Mouse (Mus musculus) stomach, postnatal 0 days (tissue): ENCODE data around the gene Ipo4. TPM values are rescaled to one million over a fixed set of nuclear protein-coding genes. Genes with fewer than 3 reads are reported as not detected.

Experiments
- ATAC-seq: fragments of 200-750 bp; cut with Nextera tagmentation; 2 replicates; pipeline ENCODE4 v1.8.0; 2017; ENCODE audit not compliant: low FRiP score, low TSS enrichment
- DNase-seq: peaks from one replicate; pipeline ENCODE4 v3.0.0-alpha.2; 2016; ENCODE audit warnings: low spot score
- H3K27ac ChIP-seq: fragments of 300-500 bp; sonication (generic); replicated peaks from 2 replicates; pipeline ENCODE4 v1.5.1; 2014; ENCODE audit warnings: mild to moderate bottlenecking, control low read depth
- H3K27me3 ChIP-seq: fragments of 300-500 bp; sonication (generic); 2 replicates; pipeline ENCODE4 v1.6.1; 2014; ENCODE audit warnings: low read length; ENCODE audit not compliant: control insufficient read depth, insufficient read depth
- H3K36me3 ChIP-seq: fragments of 300-500 bp; sonication (generic); 2 replicates; pipeline ENCODE4 v1.6.1; 2014; ENCODE audit warnings: low read length, mixed read lengths; ENCODE audit not compliant: control insufficient read depth, insufficient read depth
- H3K4me1 ChIP-seq: fragments of 300-500 bp; sonication (generic); replicated peaks from 2 replicates; pipeline ENCODE4 v1.6.1; 2014; ENCODE audit warnings: antibody characterized with exemption; ENCODE audit not compliant: control insufficient read depth, insufficient read depth
- H3K4me2 ChIP-seq: fragments of 300-500 bp; sonication (generic); replicated peaks from 2 replicates; pipeline ENCODE4 v1.6.1; 2014; ENCODE audit warnings: low read depth, mild to moderate bottlenecking, control low read depth, moderate library complexity
- H3K4me3 ChIP-seq: fragments of 300-500 bp; sonication (generic); 2 replicates; pipeline ENCODE4 v1.5.1; 2014; ENCODE audit warnings: low read depth, low read length, control low read depth
- H3K9ac ChIP-seq: fragments of 300-500 bp; sonication (generic); 2 replicates; pipeline ENCODE4 v1.6.1; 2014; ENCODE audit warnings: mild to moderate bottlenecking, low read length, control low read depth, mixed read lengths
- H3K9me3 ChIP-seq: fragments of 300-500 bp; sonication (generic); 2 replicates; pipeline ENCODE4 v1.6.1; 2016; ENCODE audit warnings: low read length; ENCODE audit not compliant: control insufficient read depth
- CTCF ChIP-seq: IDR thresholded peaks from 2 replicates; pipeline ENCODE4 v1.5.1; 2016; ENCODE audit warnings: antibody characterized with exemption, low read depth, mild to moderate bottlenecking, moderate library complexity
- EP300 ChIP-seq: optimal IDR thresholded peaks from 2 replicates; pipeline ENCODE3; 2016; ENCODE audit warnings: antibody characterized with exemption
- WGBS: fragments of 180-500 bp; shearing (Covaris S2); extraction: QIAGEN DNeasy Blood & Tissue Kit; methylation state at CpG from one replicate; pipeline ENCODE4 v1.1.7; 2014; 5-methylcytosine and 5-hydroxymethylcytosine counted together
- polyA plus RNA-seq: library from polyadenylated mRNA; unstranded; fragments of >200 nt; fragmentation: Nextera tagmentation; extraction: Ambion mirVana; gene quantifications from 2 replicates; pipeline ENCODE4 v1.2.1, GENCODE M21; 2015

The Ipo4 gene
- polyA plus RNA-seq, 1 experiment from 2014 or later, result 28.8 TPM

- TF ChIP-seq EP300 (no peak), CTCF (no peak)
- Histone ChIP-seq H3K9me3 (no peaks in the 10 kb centered on the region), H3K27me3 (no peaks in the 10 kb centered on the region), H3K4me1 (no peaks in the 10 kb centered on the region; the same call in none of the 2 replicates), H3K27ac (no peak overlapping the region), H3K36me3 (peaks cover 10% of the 10 kb centered on the region), H3K9ac (no peak overlapping the region), H3K4me3 (no peak overlapping the region), H3K4me2 (no peak overlapping the region)
- DNase-seq (no peak), ATAC-seq (no peak)
- WGBS, result 94% methylated on average over 13 of the region's 13 CpGs
Observed at GRCm38 (mm10) chr14:55641291-55641690, 5.5 kb upstream of the Ipo4 start.

- Histone ChIP-seq H3K9ac (no peak overlapping the region), H3K4me1 (no peaks in the 10 kb centered on the region; the same call in none of the 2 replicates), H3K4me3 (no peak overlapping the region), H3K27me3 (no peaks in the 10 kb centered on the region), H3K36me3 (peaks cover 10% of the 10 kb centered on the region), H3K27ac (no peak overlapping the region), H3K9me3 (no peaks in the 10 kb centered on the region), H3K4me2 (no peak overlapping the region)
- WGBS, result 96% methylated on average over 14 of the region's 14 CpGs
- TF ChIP-seq EP300 (no peak), CTCF (no peak)
- no peak for DNase-seq
- ATAC-seq, result no peak
Observed at GRCm38 (mm10) chr14:55640816-55641215, 5.1 kb upstream of the Ipo4 start.

DNA sequence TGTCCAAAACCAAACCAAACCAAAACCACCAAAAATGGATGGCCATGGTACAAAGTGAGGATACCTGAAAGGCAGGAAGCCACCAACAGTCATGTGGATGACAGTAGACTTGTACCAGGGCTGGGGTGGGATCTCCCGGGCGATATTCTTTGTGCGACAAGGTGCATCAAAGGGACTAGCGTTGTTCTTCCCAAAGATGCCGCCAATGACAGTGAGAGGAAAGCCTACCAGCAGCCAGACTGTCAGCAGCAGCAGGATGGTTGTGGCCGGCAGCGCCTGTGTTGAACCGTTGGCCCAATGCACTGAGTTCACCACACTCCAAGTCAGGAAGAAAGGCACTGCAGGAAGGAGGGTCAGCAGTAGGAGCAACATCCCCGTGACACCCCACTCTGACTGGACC, 2.0 kb upstream of the Ipo4 start, which contains the start of gene Gm49378:
TSS of gene Gm49378 (minus strand) at position 101 of the 400 bp plus-strand sequence.
- DNase-seq, result no peak
- peaks cover 13% of the 10 kb centered on the region for H3K36me3 ChIP-seq
- no peak for ATAC-seq
- H3K9ac ChIP-seq, result no peak within 1 kb of the TSS
- no peak within 1 kb of the TSS for H3K4me3 ChIP-seq
- TF ChIP-seq CTCF, result no peak
- TF ChIP-seq EP300, result no peak
- H3K9me3 ChIP-seq, result no peaks in the 10 kb centered on the region
- H3K4me1 ChIP-seq, result no peaks in the 10 kb centered on the region; the same call in 1 of the 2 replicates
- H3K4me2 ChIP-seq, result no peak within 1 kb of the TSS
- 92% methylated on average over 9 of the region's 9 CpGs for WGBS
- H3K27me3 ChIP-seq, result no peaks in the 10 kb centered on the region
- H3K27ac ChIP-seq, result no peak within 1 kb of the TSS

DNA sequence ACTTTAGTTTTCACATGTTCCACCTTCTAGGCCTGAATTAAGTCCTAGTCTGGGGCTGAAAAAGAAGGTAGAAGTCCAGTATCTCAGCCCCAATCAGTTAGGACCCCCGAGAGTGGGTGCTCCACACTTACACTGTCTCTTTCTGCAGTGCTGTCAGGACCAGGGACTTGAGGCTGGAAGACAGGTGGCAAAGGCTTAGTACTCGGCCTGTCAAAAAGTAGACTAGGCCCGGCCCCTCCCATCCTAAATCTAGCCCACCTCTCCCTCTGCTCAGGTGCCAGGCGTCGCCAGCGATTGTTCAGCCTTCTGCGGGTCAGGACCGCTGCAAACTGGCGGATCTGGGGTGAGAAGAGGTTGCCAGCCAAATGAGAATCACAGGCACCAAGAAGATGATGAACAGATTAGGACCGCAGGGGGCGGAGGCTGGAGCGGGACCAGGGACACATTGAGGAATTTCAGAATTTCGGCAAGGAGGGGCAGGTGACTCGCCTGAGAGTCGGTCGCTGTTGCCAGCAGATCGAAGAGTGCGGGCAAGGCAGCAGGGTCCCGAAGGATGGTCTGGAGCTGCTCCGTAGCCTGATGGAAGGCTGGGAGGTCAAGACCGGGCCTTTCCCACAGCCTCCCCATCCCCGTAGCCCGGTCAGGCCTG, 759 bp downstream of the Ipo4 start:
- no peaks in the 10 kb centered on the region for H3K4me1 ChIP-seq
- H3K36me3 ChIP-seq, result peaks cover 30% of the 10 kb centered on the region
- peak overlapping the region; percentile 74 for H3K9ac ChIP-seq
- TF ChIP-seq EP300 (no peak), CTCF (no peak)
- no peaks in the 10 kb centered on the region for H3K9me3 ChIP-seq
- no peak; the same call in none of the 2 replicates for ATAC-seq
- H3K4me2 ChIP-seq, result peak overlapping the region; percentile 97
- DNase-seq, result no peak
- 3% methylated on average over 21 of the region's 23 CpGs for WGBS
- H3K27ac ChIP-seq, result peak overlapping the region; percentile 71
- no peaks in the 10 kb centered on the region for H3K27me3 ChIP-seq
- peak overlapping the region; percentile 65 for H3K4me3 ChIP-seq

DNA sequence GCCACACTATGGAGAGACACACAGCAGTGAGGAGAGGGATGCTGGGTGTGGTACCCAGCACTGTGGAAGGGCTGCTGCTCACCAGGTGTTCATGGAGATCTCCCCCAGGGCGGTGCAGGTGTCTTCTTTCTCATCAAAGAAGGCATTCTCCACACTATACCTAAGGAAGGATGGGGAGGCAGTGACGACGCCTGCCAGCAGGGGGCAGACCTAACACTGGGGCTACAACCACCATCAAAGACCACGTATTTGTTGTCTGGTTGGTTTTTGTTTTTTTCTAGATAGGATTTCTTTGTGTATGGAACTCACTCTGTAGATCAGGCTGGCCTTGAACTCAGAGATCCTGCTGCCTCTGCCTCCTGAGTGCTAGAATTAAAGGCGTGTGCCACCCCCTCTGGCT, 6.4 kb downstream of the Ipo4 start:
- no peak for TF ChIP-seq EP300
- peak; percentile 82 for TF ChIP-seq CTCF
- no peak overlapping the region for H3K4me3 ChIP-seq
- peak; percentile 60 for DNase-seq
- H3K27me3 ChIP-seq, result no peaks in the 10 kb centered on the region
- H3K9ac ChIP-seq, result no peak overlapping the region
- WGBS, result 42% methylated on average over 5 of the region's 5 CpGs
- H3K4me1 ChIP-seq, result no peaks in the 10 kb centered on the region
- no peak overlapping the region for H3K27ac ChIP-seq
- peaks cover 46% of the 10 kb centered on the region for H3K36me3 ChIP-seq
- H3K9me3 ChIP-seq, result no peaks in the 10 kb centered on the region
- H3K4me2 ChIP-seq, result no peak overlapping the region
- peak; percentile 18; the same call in 1 of the 2 replicates for ATAC-seq

- no peak overlapping the region for H3K4me3 ChIP-seq
- no peaks in the 10 kb centered on the region for H3K27me3 ChIP-seq
- WGBS, result 89% methylated on average over 27 of the region's 27 CpGs
- ATAC-seq, result no peak
- H3K4me1 ChIP-seq, result no peaks in the 10 kb centered on the region
- H3K36me3 ChIP-seq, result peaks cover 46% of the 10 kb centered on the region
- TF ChIP-seq EP300 (no peak), CTCF (no peak)
- DNase-seq, result no peak
- no peaks in the 10 kb centered on the region for H3K9me3 ChIP-seq
- H3K27ac ChIP-seq, result no peak overlapping the region
- H3K4me2 ChIP-seq, result no peak overlapping the region
- no peak overlapping the region for H3K9ac ChIP-seq
Observed at GRCm38 (mm10) chr14:55628077-55628827, 7.5 kb downstream of the Ipo4 start.
